Mouse (Mus musculus) testis, adult 2 months (tissue): ENCODE data around the gene Pogz. TPM values are rescaled to one million over a fixed set of nuclear protein-coding genes. Genes with fewer than 3 reads are reported as not detected.

Source experiments
- H3K27ac ChIP-seq: fragments of 200-500 bp; 2 replicates; pipeline ENCODE4 v1.5.1; 2012; ENCODE audit warnings: low read depth, low read length; ENCODE audit not compliant: control insufficient read depth, insufficient read depth
- H3K27me3 ChIP-seq: fragments of 200-500 bp; 2 replicates; pipeline ENCODE4 v1.6.1; 2012; ENCODE audit warnings: mild to moderate bottlenecking, low read length, moderate library complexity; ENCODE audit not compliant: control insufficient read depth, insufficient read depth
- H3K36me3 ChIP-seq: fragments of 200-500 bp; 2 replicates; pipeline ENCODE4 v1.6.1; 2012; ENCODE audit warnings: mild to moderate bottlenecking, low read length; ENCODE audit not compliant: control insufficient read depth, insufficient read depth
- H3K4me1 ChIP-seq: fragments of 200-500 bp; 2 replicates; pipeline ENCODE4 v1.6.1; 2012; ENCODE audit warnings: low read length; ENCODE audit not compliant: control insufficient read depth, insufficient read depth
- H3K4me3 ChIP-seq: fragments of 200-500 bp; 2 replicates; pipeline ENCODE4 v1.5.1; 2012; ENCODE audit warnings: low read depth, mild to moderate bottlenecking, low read length, moderate library complexity, mixed read lengths; ENCODE audit not compliant: control insufficient read depth
- CTCF ChIP-seq: fragments of 200-500 bp; IDR thresholded peaks from 2 replicates; pipeline ENCODE4 v1.5.1; 2012; ENCODE audit warnings: low read depth, mild to moderate bottlenecking, inconsistent platforms, low read length, moderate library complexity; ENCODE audit not compliant: control insufficient read depth, insufficient read depth, insufficient replicate concordance
- POLR2A ChIP-seq: fragments of 200-500 bp; IDR thresholded peaks from 2 replicates; pipeline ENCODE4 v1.6.1; 2012; ENCODE audit warnings: low read depth, mild to moderate bottlenecking, inconsistent platforms, low read length, moderate library complexity; ENCODE audit not compliant: control insufficient read depth
- polyA plus RNA-seq: library from polyadenylated mRNA; depleted of rRNA; stranded (reverse); fragments of >200 nt; gene quantifications from 2 replicates; pipeline ENCODE4 v1.2.3, GENCODE M21; 2012

The Pogz gene
- polyA plus RNA-seq, 1 experiment = 13.9 TPM

- no peak overlapping the region for H3K27ac ChIP-seq
These were observed 41.2 kb upstream of the Pogz start for GRCm38 (mm10) chr3:94796181-94796580.

DNA sequence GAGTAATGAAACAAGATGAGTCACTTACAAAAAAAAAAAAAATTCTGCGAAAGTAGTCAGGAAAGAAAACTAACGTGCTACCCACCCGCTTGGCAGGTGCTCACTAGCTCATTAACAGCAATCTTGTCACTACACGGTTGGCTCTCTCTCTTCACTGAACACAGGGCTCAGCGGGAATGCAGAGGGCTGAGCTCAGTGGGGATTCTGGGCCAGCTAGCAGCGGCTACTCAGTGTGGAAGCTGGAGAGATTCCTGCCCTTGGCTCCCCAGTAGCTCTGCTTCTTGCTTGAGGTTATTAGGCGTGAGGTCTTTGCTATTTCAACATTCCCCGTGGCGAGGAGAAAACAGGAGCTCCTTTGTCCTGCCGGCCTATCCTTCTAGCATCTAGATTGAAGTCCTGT is 33.2 kb upstream of the Pogz start:
- no peaks in the 10 kb centered on the region for H3K36me3 ChIP-seq
- no peaks in the 10 kb centered on the region for H3K27me3 ChIP-seq
- H3K27ac ChIP-seq = peak overlapping the region; percentile 36; the same call in 1 of the 2 replicates
- TF ChIP-seq POLR2A (no peak), CTCF (no peak)
- peaks cover 2% of the 10 kb centered on the region for H3K4me1 ChIP-seq
- H3K4me3 ChIP-seq = no peak overlapping the region; the same call in 1 of the 2 replicates

More at GRCm38 (mm10) chr3:94796181-94796580, 41.2 kb upstream of the Pogz start:
- Histone ChIP-seq H3K4me3 (no peak overlapping the region), H3K36me3 (no peaks in the 10 kb centered on the region), H3K4me1 (peaks cover 4% of the 10 kb centered on the region; the same call in 1 of the 2 replicates), H3K27me3 (no peaks in the 10 kb centered on the region)
- TF ChIP-seq CTCF (no peak), POLR2A (no peak)

DNA sequence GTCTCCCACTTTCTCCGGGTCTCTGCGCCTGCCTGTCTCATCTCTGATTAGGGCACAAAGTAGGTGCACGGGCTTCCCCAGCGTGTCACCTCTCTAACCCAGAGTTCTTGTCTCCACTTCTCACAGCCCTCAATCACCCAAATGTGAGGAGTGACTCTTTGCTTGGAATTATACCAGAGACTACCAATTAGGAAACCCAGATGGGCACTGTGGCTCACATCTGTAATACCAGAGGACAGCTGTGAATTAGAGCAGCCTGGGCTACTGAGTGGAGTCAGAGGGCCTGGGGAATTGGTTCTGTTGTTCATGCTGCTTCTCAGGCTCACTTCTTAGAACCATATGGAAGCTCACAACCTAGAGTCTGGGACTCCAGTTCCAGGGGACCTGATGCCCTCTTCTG is 32.4 kb upstream of the Pogz start:
- no peaks in the 10 kb centered on the region for H3K27me3 ChIP-seq
- TF ChIP-seq POLR2A (no peak), CTCF (no peak)
- H3K4me1 ChIP-seq = peaks cover 2% of the 10 kb centered on the region
- no peak overlapping the region for H3K4me3 ChIP-seq
- peak overlapping the region; percentile 36 for H3K27ac ChIP-seq
- no peaks in the 10 kb centered on the region for H3K36me3 ChIP-seq

- Histone ChIP-seq H3K27me3 (no peaks in the 10 kb centered on the region), H3K27ac (no peak overlapping the region), H3K4me3 (no peak overlapping the region), H3K4me1 (peaks cover 4% of the 10 kb centered on the region), H3K36me3 (no peaks in the 10 kb centered on the region)
- TF ChIP-seq CTCF (no peak), POLR2A (no peak)
These were observed 29.1 kb upstream of the Pogz start for GRCm38 (mm10) chr3:94808296-94808695.

GRCm38 (mm10) chr3:94811628-94812027 is 25.7 kb upstream of the Pogz start:
- H3K4me3 ChIP-seq = no peak overlapping the region
- no peaks in the 10 kb centered on the region for H3K36me3 ChIP-seq
- H3K4me1 ChIP-seq = peaks cover 2% of the 10 kb centered on the region
- TF ChIP-seq CTCF (no peak), POLR2A (no peak)
- H3K27me3 ChIP-seq = no peaks in the 10 kb centered on the region
- H3K27ac ChIP-seq = no peak overlapping the region

- Histone ChIP-seq H3K4me1 (peaks cover 2% of the 10 kb centered on the region), H3K27ac (peak overlapping the region; percentile 72), H3K36me3 (no peaks in the 10 kb centered on the region), H3K27me3 (no peaks in the 10 kb centered on the region), H3K4me3 (no peak overlapping the region)
- no peak for TF ChIP-seq CTCF
- no peak for TF ChIP-seq POLR2A
These were observed 23.7 kb upstream of the Pogz start for GRCm38 (mm10) chr3:94813651-94814050.

DNA sequence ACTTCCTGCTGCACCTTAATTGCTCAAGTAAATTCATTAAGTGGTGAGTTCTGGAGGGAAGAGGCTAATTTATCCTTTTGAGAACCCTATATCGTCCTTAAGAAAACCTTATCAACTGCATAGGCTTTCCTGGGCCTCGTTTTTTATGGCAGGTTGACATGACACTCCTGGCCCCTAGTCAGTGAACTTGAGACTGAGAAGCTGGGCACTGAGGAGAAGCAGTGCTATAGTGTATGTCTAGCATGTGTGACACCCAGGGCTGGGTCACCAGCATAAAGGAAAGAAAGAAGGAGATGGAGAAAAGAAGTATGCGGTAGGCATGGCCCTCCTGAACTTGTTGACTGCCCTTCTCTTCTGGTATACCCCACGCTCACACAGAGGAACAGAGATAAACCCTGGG is 23.3 kb upstream of the Pogz start:
- peak overlapping the region; percentile 72 for H3K27ac ChIP-seq
- no peaks in the 10 kb centered on the region for H3K36me3 ChIP-seq
- no peaks in the 10 kb centered on the region for H3K27me3 ChIP-seq
- H3K4me1 ChIP-seq = peaks cover 2% of the 10 kb centered on the region
- TF ChIP-seq POLR2A (no peak), CTCF (no peak)
- no peak overlapping the region for H3K4me3 ChIP-seq

- Histone ChIP-seq H3K36me3 (no peaks in the 10 kb centered on the region), H3K4me1 (peaks cover 2% of the 10 kb centered on the region)
- TF ChIP-seq CTCF (no peak), POLR2A (no peak)
These were observed 22.7 kb upstream of the Pogz start for GRCm38 (mm10) chr3:94814663-94815062.

More at GRCm38 (mm10) chr3:94814663-94815062, 22.7 kb upstream of the Pogz start:
- Histone ChIP-seq H3K27ac (peak overlapping the region; percentile 72), H3K27me3 (no peaks in the 10 kb centered on the region), H3K4me3 (no peak overlapping the region)
